Mouse (Mus musculus): ENCODE data around the gene Sh2d1b1.

The Sh2d1b1 gene

GRCm38 (mm10) chr1:170325277-170325676 is 48.2 kb downstream of the Sh2d1b1 start:
- no peak for DNase-seq

GRCm38 (mm10) chr1:170331926-170332325 is 54.8 kb downstream of the Sh2d1b1 start:
- DNase-seq, result no peak

GRCm38 (mm10) chr1:170332775-170333174 is 55.7 kb downstream of the Sh2d1b1 start:
- DNase-seq, result no peak

Data from thymus, postnatal 36 days (tissue).